Mouse (Mus musculus) hindbrain, embryonic 10.5 days (tissue): ENCODE results near the gene Arl5b. TPM values are rescaled to one million over a fixed set of nuclear protein-coding genes. Genes with fewer than 3 reads are reported as not detected.

Experiments used
- DNase-seq: peaks from one replicate; pipeline ENCODE4 v3.0.0-alpha.2; 2017; ENCODE audit warnings: low spot score
- H3K27ac ChIP-seq: fragments of 300-500 bp; sonication (generic); 2 replicates; pipeline ENCODE4 v1.5.1; 2016; ENCODE audit warnings: mild to moderate bottlenecking, moderate library complexity
- H3K27me3 ChIP-seq: fragments of 300-500 bp; sonication (generic); 2 replicates; pipeline ENCODE4 v1.6.1; 2016; ENCODE audit warnings: mild to moderate bottlenecking; ENCODE audit not compliant: poor library complexity, insufficient read depth, severe bottlenecking
- H3K36me3 ChIP-seq: fragments of 300-500 bp; sonication (generic); 2 replicates; pipeline ENCODE4 v1.6.1; 2016; ENCODE audit warnings: mild to moderate bottlenecking, moderate library complexity
- H3K4me1 ChIP-seq: fragments of 300-500 bp; sonication (generic); replicated peaks from 2 replicates; pipeline ENCODE4 v1.6.1; 2016; ENCODE audit warnings: mild to moderate bottlenecking
- H3K4me3 ChIP-seq: fragments of 300-500 bp; sonication (generic); 2 replicates; pipeline ENCODE4 v1.5.1; 2016; ENCODE audit warnings: mild to moderate bottlenecking, moderate library complexity
- H3K9me3 ChIP-seq: fragments of 300-500 bp; sonication (generic); 2 replicates; pipeline ENCODE4 v1.6.1; 2016; ENCODE audit warnings: mild to moderate bottlenecking, moderate library complexity
- WGBS: fragments of 180-500 bp; shearing (Covaris S2); methylation state at CpG from one replicate; pipeline ENCODE4 v1.1.7; 2016; 5-methylcytosine and 5-hydroxymethylcytosine counted together
- polyA plus RNA-seq: library from polyadenylated mRNA; unstranded; fragments of >200 nt; fragmentation: Nextera tagmentation; extraction: Ambion mirVana; gene quantifications from 2 replicates; pipeline ENCODE4 v1.2.1, GENCODE M21; 2016

The Arl5b gene
- polyA plus RNA-seq, result 45.0 and 48.4 TPM in 2 replicates

GRCm38 (mm10) chr2:15049117-15049873 is at the start of gene Arl5b:
Gene Arl5b, plus strand, starts transcription at chr2:15049395.
- DNase-seq, result peak; percentile 88
- peaks cover 17% of the 10 kb centered on the region for H3K36me3 ChIP-seq
- no peaks in the 10 kb centered on the region for H3K27me3 ChIP-seq
- peak within 1 kb of the TSS; percentile 68 for H3K27ac ChIP-seq
- 8% methylated on average over 20 of the region's 20 CpGs for WGBS
- H3K4me1 ChIP-seq, result peaks cover 14% of the 10 kb centered on the region; the same call in 1 of the 2 replicates
- peak within 1 kb of the TSS; percentile 58 for H3K4me3 ChIP-seq
- no peaks in the 10 kb centered on the region for H3K9me3 ChIP-seq

- Histone ChIP-seq H3K27ac (no peak overlapping the region), H3K36me3 (peaks cover 47% of the 10 kb centered on the region), H3K4me1 (no peaks in the 10 kb centered on the region), H3K27me3 (no peaks in the 10 kb centered on the region), H3K9me3 (0 out of 2 replicates have a peak, but pooled peaks cover 3% of the 10 kb centered on the region), H3K4me3 (no peak overlapping the region)
- DNase-seq, result no peak
- WGBS, result 85% methylated on average over 3 of the region's 3 CpGs
These were observed 41.7 kb upstream of the Arl5b start for GRCm38 (mm10) chr2:15007531-15007930.

- Histone ChIP-seq H3K36me3 (peaks cover 49% of the 10 kb centered on the region), H3K4me1 (no peaks in the 10 kb centered on the region), H3K9me3 (0 out of 2 replicates have a peak, but pooled peaks cover 3% of the 10 kb centered on the region), H3K4me3 (no peak overlapping the region), H3K27me3 (no peaks in the 10 kb centered on the region), H3K27ac (no peak overlapping the region)
- WGBS, result 94% methylated on average over 1 of the region's 1 CpGs
- DNase-seq, result no peak
These were observed 41.1 kb upstream of the Arl5b start for GRCm38 (mm10) chr2:15008072-15008471.

- Histone ChIP-seq H3K27me3 (no peaks in the 10 kb centered on the region), H3K9me3 (no peaks in the 10 kb centered on the region), H3K27ac (no peak overlapping the region), H3K36me3 (peaks cover 14% of the 10 kb centered on the region), H3K4me3 (no peak overlapping the region), H3K4me1 (no peaks in the 10 kb centered on the region)
- DNase-seq, result no peak
- WGBS, result 89% methylated on average over 3 of the region's 3 CpGs
These were observed 22.4 kb upstream of the Arl5b start for GRCm38 (mm10) chr2:15026817-15027216.

GRCm38 (mm10) chr2:15027816-15028215 is 21.4 kb upstream of the Arl5b start:
- Histone ChIP-seq H3K27me3 (no peaks in the 10 kb centered on the region), H3K4me1 (no peaks in the 10 kb centered on the region), H3K4me3 (no peak overlapping the region), H3K27ac (no peak overlapping the region), H3K9me3 (no peaks in the 10 kb centered on the region), H3K36me3 (peaks cover 18% of the 10 kb centered on the region)
- DNase-seq, result no peak
- WGBS, result 88% methylated on average over 1 of the region's 1 CpGs

- H3K4me3 ChIP-seq, result no peak overlapping the region
- DNase-seq, result no peak
- H3K9me3 ChIP-seq, result no peaks in the 10 kb centered on the region
- H3K27me3 ChIP-seq, result no peaks in the 10 kb centered on the region
- no peaks in the 10 kb centered on the region for H3K4me1 ChIP-seq
- H3K36me3 ChIP-seq, result peaks cover 27% of the 10 kb centered on the region
- 90% methylated on average over 6 of the region's 6 CpGs for WGBS
- H3K27ac ChIP-seq, result no peak overlapping the region
These were observed 10.5 kb upstream of the Arl5b start for GRCm38 (mm10) chr2:15038705-15039104.

GRCm38 (mm10) chr2:15040326-15040725 is 8.9 kb upstream of the Arl5b start:
- Histone ChIP-seq H3K27ac (no peak overlapping the region), H3K27me3 (no peaks in the 10 kb centered on the region), H3K4me1 (no peaks in the 10 kb centered on the region), H3K36me3 (peaks cover 32% of the 10 kb centered on the region), H3K9me3 (no peaks in the 10 kb centered on the region), H3K4me3 (no peak overlapping the region)
- DNase-seq, result peak; percentile 13
- WGBS, result 58% methylated on average over 5 of the region's 5 CpGs

GRCm38 (mm10) chr2:15054496-15054895 is 5.3 kb downstream of the Arl5b start:
- Histone ChIP-seq H3K4me3 (peak overlapping the region; percentile 85), H3K27me3 (no peaks in the 10 kb centered on the region), H3K36me3 (peaks cover 17% of the 10 kb centered on the region), H3K27ac (peak overlapping the region; percentile 99), H3K4me1 (peaks cover 18% of the 10 kb centered on the region), H3K9me3 (no peaks in the 10 kb centered on the region)
- WGBS, result 23% methylated on average over 10 of the region's 10 CpGs
- DNase-seq, result no peak

GRCm38 (mm10) chr2:15054945-15055637 is 5.9 kb downstream of the Arl5b start, which contains the start of gene Nsun6:
Gene Nsun6, minus strand, starts transcription at chr2:15055069.
- WGBS, result under 1% methylated on average over 75 of the region's 75 CpGs

GRCm38 (mm10) chr2:15055741-15056151 is 6.6 kb downstream of the Arl5b start:
- 1% methylated on average over 15 of the region's 15 CpGs for WGBS
- peaks cover 15% of the 10 kb centered on the region for H3K4me1 ChIP-seq
- no peaks in the 10 kb centered on the region for H3K27me3 ChIP-seq
- peak overlapping the region; percentile 99 for H3K27ac ChIP-seq
- H3K36me3 ChIP-seq, result peaks cover 19% of the 10 kb centered on the region
- no peak for DNase-seq
- no peaks in the 10 kb centered on the region for H3K9me3 ChIP-seq
- H3K4me3 ChIP-seq, result peak overlapping the region; percentile 85

More at GRCm38 (mm10) chr2:15054945-15055637, 5.9 kb downstream of the Arl5b start, which contains the start of gene Nsun6:
- H3K27ac ChIP-seq, result peak within 1 kb of the TSS; percentile 99
- H3K9me3 ChIP-seq, result no peaks in the 10 kb centered on the region
- H3K4me1 ChIP-seq, result peaks cover 15% of the 10 kb centered on the region
- peak; percentile 99 for DNase-seq
- H3K27me3 ChIP-seq, result no peaks in the 10 kb centered on the region
- H3K4me3 ChIP-seq, result peak within 1 kb of the TSS; percentile 85
- peaks cover 17% of the 10 kb centered on the region for H3K36me3 ChIP-seq

GRCm38 (mm10) chr2:15058227-15058626 is 9.0 kb downstream of the Arl5b start:
- Histone ChIP-seq H3K9me3 (no peaks in the 10 kb centered on the region), H3K4me1 (peaks cover 15% of the 10 kb centered on the region), H3K36me3 (peaks cover 36% of the 10 kb centered on the region), H3K27ac (no peak overlapping the region), H3K4me3 (no peak overlapping the region), H3K27me3 (no peaks in the 10 kb centered on the region)
- 93% methylated on average over 5 of the region's 5 CpGs for WGBS
- DNase-seq, result no peak

GRCm38 (mm10) chr2:15060856-15061255 is 11.7 kb downstream of the Arl5b start:
- Histone ChIP-seq H3K9me3 (no peaks in the 10 kb centered on the region), H3K36me3 (peaks cover 45% of the 10 kb centered on the region), H3K27ac (no peak overlapping the region), H3K4me1 (peaks cover 14% of the 10 kb centered on the region), H3K4me3 (no peak overlapping the region), H3K27me3 (no peaks in the 10 kb centered on the region)
- WGBS, result 87% methylated on average over 3 of the region's 3 CpGs
- no peak for DNase-seq

GRCm38 (mm10) chr2:15063815-15064214 is 14.6 kb downstream of the Arl5b start:
- no peaks in the 10 kb centered on the region for H3K27me3 ChIP-seq
- no peak for DNase-seq
- no peaks in the 10 kb centered on the region for H3K9me3 ChIP-seq
- H3K27ac ChIP-seq, result no peak overlapping the region
- peaks cover 53% of the 10 kb centered on the region for H3K36me3 ChIP-seq
- no peak overlapping the region for H3K4me3 ChIP-seq
- WGBS, result 80% methylated on average over 1 of the region's 1 CpGs
- peaks cover 3% of the 10 kb centered on the region for H3K4me1 ChIP-seq
